Mouse (Mus musculus): Measurements from ENCODE around the gene Nudt9. TPM values are rescaled to one million over a fixed set of nuclear protein-coding genes. Genes with fewer than 3 reads are reported as not detected.

Nudt9 gene
- polyA plus RNA-seq, 1 experiment from 2014 or later: 62.8 TPM

DNA sequence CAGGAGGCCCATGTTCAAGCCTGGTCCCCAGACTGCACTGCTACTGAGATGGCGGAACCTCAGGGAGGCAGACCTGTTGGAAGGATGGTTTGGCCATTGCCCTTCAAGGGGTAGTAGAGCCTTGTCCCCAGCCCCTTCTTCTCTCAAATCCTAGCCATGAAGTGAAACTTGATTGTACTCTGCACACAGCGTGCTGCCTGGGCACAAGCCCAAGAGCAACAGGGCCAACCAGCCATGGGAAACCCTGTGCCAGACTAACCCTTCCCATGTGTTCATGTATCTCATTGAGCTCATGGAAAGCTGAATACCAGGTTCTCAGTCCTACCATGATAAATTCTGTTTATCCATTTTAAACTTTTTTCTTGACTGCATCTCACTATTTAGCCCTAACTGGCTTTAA, 3.2 kb upstream of the Nudt9 start:
- Histone ChIP-seq H3K4me3 (replicated peaks) (no peak overlapping the region), H3K4me2 (no peak overlapping the region), H3K27ac (no peak overlapping the region), H3K9me3 (no peaks in the 10 kb centered on the region), H3K36me3 (no peaks in the 10 kb centered on the region), H3K27me3 (replicated peaks) (no peaks in the 10 kb centered on the region), H3K4me1 (peaks cover under 1% of the 10 kb centered on the region; the same call in 1 of the 2 replicates), H3K9ac (no peak overlapping the region)
- 91% methylated on average over 2 of the region's 2 CpGs for WGBS
- ATAC-seq (ENCODE audit: insufficient read depth, low FRiP score, low read depth): no peak

DNA sequence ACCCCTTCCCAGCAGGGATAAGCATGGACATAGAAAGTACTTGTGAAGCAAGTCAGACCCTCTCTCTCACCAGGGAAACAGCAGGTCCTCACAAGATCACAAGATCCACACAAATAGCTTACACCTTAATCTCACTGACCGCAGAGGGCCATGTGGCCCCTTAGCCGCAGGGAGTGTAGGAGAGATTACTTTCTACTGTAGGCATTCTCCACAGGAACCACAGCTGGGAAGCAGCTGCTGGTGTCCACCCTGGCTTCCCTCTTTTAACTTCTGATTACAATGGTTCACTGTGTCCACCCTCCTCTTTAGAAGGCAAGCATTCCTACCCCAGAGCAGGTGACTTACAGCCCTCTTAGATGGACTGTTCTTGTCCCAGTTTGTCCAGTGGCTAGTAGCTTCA, 2.4 kb upstream of the Nudt9 start:
- H3K9me3 ChIP-seq: no peaks in the 10 kb centered on the region
- no peak overlapping the region for H3K27ac ChIP-seq
- peaks cover 5% of the 10 kb centered on the region; the same call in 1 of the 2 replicates for H3K4me1 ChIP-seq
- H3K27me3 ChIP-seq (replicated peaks): no peaks in the 10 kb centered on the region
- no peaks in the 10 kb centered on the region for H3K36me3 ChIP-seq
- H3K9ac ChIP-seq: no peak overlapping the region
- no peak overlapping the region for H3K4me2 ChIP-seq
- H3K4me3 ChIP-seq (replicated peaks): no peak overlapping the region
- ATAC-seq (ENCODE audit: insufficient read depth, low FRiP score, low read depth): no peak
- WGBS: 43% methylated on average over 2 of the region's 2 CpGs

DNA sequence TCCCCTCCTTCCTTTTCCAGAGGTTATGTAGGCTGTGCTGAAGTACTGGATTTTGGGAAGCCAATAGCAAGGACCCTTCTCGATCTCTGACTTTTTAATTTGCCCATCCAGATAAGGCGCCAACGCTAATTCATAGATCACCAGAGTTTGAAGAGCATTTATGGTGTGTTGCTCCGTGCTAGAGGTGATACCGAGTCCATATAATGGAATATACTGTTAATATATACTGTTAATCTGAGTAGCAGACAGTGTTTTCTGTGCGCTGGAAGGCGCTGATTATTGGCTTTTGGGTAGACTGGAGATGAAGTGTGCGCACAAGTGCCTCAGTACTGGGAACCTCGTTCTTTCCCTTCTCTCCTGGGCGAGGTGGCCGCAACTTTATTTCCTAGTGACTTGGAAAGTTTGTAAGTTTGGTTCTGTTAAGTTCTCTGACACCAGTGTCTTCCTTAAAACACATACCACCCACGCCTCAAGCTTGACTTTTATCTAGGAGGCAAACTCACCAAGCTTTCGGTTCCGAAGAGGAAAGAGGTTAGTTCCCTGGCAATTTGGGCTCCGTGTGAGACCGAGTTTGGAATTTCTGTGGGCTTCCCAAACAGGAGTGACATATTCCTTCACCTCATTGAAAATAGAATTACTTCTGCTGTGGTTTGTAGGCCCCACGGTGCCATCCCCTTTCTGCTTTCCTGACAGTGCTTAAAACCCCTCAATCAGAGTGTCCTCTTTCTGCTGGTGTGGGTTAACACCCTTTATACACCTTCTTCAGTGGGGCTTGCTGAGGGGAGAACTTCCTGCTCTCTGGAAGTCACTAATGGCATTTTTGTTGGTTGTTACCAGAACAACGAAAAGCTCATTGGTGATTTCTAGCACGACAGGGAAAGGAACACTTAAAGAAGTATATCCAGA, 1.3 kb downstream of the Nudt9 start:
- H3K36me3 ChIP-seq: 0 out of 2 replicates have a peak, but pooled peaks cover 6% of the 10 kb centered on the region
- peak overlapping the region; percentile 71 for H3K4me2 ChIP-seq
- H3K4me3 ChIP-seq (replicated peaks): peak overlapping the region; percentile 92
- H3K27ac ChIP-seq: peak overlapping the region; percentile 88
- H3K27me3 ChIP-seq (replicated peaks): no peaks in the 10 kb centered on the region
- no peaks in the 10 kb centered on the region for H3K9me3 ChIP-seq
- peak overlapping the region; percentile 89 for H3K9ac ChIP-seq
- H3K4me1 ChIP-seq: peaks cover 5% of the 10 kb centered on the region; the same call in 1 of the 2 replicates
- 3% methylated on average over 19 of the region's 19 CpGs for WGBS
- ATAC-seq (ENCODE audit: insufficient read depth, low FRiP score, low read depth): peak; percentile 2; the same call in 1 of the 2 replicates

DNA sequence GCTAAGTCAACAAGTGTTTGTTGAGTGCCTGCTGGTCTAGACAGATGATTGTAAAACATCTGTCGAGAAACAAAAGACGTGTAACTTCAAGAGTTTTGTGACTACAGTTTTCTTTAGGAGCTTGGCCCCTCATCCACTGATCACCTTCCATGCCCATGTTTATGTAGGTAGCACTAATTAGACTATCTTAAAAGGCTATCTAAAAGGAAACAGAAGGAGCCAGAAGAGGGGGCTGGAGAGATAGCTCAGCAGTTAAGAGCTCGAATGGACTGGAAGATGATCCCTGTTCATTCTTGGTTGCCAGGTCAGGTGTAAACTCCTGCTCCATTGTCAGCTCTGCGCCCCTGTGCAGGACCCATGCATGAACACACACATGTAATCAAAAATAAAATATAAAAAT, 2.0 kb downstream of the Nudt9 start:
- H3K27ac ChIP-seq: no peak overlapping the region
- no peaks in the 10 kb centered on the region for H3K9me3 ChIP-seq
- H3K36me3 ChIP-seq: 0 out of 2 replicates have a peak, but pooled peaks cover 6% of the 10 kb centered on the region
- no peak overlapping the region for H3K9ac ChIP-seq
- no peaks in the 10 kb centered on the region for H3K27me3 ChIP-seq (replicated peaks)
- H3K4me3 ChIP-seq (replicated peaks): peak overlapping the region; percentile 92
- peak overlapping the region; percentile 71 for H3K4me2 ChIP-seq
- H3K4me1 ChIP-seq: peaks cover 5% of the 10 kb centered on the region; the same call in 1 of the 2 replicates
- no peak for ATAC-seq (ENCODE audit: insufficient read depth, low FRiP score, low read depth)
- 36% methylated on average over 4 of the region's 4 CpGs for WGBS

DNA sequence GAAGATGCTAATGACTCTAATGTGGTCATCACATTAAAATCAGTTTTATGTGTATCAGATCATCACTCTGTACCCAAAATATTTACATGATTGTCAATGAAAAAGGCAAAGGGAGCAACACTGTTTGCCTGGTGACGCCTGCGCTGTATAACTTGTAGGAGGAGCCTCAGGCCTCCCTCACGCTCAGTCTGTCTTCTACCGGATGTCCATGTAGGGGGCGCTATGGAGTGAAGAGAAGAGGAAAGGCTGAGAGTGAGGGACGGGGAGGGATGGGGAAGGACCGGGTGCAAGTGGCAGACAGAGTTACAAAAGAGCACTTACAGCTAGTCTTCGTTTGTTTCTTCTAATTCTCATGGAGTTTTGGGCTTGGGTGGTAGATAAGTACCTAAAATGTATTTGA, 6.8 kb downstream of the Nudt9 start:
- no peaks in the 10 kb centered on the region for H3K9me3 ChIP-seq
- 51% methylated on average over 8 of the region's 8 CpGs for WGBS

DNA sequence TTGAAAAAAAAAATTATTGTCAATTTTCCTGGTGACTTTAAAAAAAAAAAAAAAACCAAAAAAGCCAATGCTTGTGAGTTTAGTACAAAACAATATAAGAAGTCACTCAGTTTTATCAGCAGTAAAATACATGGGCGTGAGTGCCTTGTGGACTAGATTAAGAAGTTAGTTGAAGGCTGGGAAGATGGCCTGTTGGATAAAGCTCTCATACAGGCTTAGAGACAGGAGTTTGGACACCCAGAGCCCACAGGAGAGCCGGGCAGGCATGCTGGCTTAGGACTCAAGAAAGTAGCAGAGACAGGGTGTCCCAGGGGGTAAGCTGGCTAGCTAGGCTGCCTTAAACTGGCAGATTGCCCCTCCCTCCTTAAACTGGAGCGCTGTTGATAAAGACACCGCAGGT, 8.8 kb downstream of the Nudt9 start:
- 92% methylated on average over 4 of the region's 4 CpGs for WGBS
- H3K4me1 ChIP-seq: no peaks in the 10 kb centered on the region
- no peak overlapping the region for H3K9ac ChIP-seq
- H3K4me2 ChIP-seq: no peak overlapping the region
- peaks cover 6% of the 10 kb centered on the region; the same call in 1 of the 2 replicates for H3K36me3 ChIP-seq
- no peaks in the 10 kb centered on the region for H3K27me3 ChIP-seq (replicated peaks)
- H3K4me3 ChIP-seq (replicated peaks): no peak overlapping the region
- H3K27ac ChIP-seq: no peak overlapping the region
- no peak for ATAC-seq (ENCODE audit: insufficient read depth, low FRiP score, low read depth)
- no peaks in the 10 kb centered on the region for H3K9me3 ChIP-seq

More for the DNA sequence above, 6.8 kb downstream of the Nudt9 start:
- no peak overlapping the region for H3K4me3 ChIP-seq (replicated peaks)
- no peak overlapping the region for H3K27ac ChIP-seq
- peaks cover 5% of the 10 kb centered on the region; the same call in 1 of the 2 replicates for H3K4me1 ChIP-seq
- no peak for ATAC-seq (ENCODE audit: insufficient read depth, low FRiP score, low read depth)
- no peak overlapping the region for H3K9ac ChIP-seq
- H3K36me3 ChIP-seq: peaks cover 6% of the 10 kb centered on the region; the same call in 1 of the 2 replicates
- no peak overlapping the region for H3K4me2 ChIP-seq
- no peaks in the 10 kb centered on the region for H3K27me3 ChIP-seq (replicated peaks)

DNA sequence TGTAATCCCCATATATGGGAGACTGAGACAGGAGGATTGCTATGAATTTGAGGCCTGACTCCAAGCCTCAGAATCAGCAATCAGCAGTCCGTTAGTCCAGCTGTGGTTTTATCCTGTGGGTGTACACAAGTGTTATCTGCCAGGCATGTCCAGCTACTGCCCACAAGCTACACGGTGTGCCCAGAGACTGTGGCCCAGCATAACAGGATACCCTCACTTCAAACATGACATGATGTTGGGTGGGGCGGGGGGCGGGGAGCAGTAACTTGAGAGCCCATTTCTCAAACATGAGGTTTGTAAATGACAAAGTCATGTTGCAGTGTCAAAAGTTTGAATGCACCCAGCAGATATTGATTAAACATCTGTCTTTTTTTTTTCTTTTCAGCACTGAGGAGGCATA, 9.7 kb downstream of the Nudt9 start:
- Histone ChIP-seq H3K36me3 (peaks cover 6% of the 10 kb centered on the region; the same call in 1 of the 2 replicates), H3K4me3 (replicated peaks) (no peak overlapping the region), H3K27me3 (replicated peaks) (no peaks in the 10 kb centered on the region), H3K27ac (no peak overlapping the region), H3K4me2 (no peak overlapping the region), H3K4me1 (no peaks in the 10 kb centered on the region), H3K9ac (no peak overlapping the region), H3K9me3 (no peaks in the 10 kb centered on the region)
- no peak for ATAC-seq (ENCODE audit: insufficient read depth, low FRiP score, low read depth)
- WGBS: 74% methylated on average over 4 of the region's 4 CpGs

DNA sequence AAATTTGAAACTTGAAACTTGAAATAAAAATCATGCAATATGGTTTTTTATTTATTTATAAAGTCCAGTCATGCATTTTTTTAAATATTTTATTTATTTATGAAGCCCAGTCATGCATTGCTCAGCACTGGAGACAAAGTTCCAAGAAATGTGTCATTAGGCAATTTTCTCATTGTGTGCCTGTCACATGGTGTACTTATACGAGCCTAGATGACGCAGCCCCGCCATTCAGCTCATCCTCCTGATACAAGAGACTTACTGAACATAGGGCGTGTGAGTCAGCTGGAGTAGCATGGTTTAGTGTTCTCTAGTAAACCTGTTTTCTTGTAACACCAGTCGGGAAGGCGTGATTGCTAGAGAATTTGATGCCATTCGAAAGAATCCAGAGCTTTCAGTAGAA, 10.2 kb downstream of the Nudt9 start:
- 85% methylated on average over 7 of the region's 7 CpGs for WGBS
- no peak for ATAC-seq (ENCODE audit: insufficient read depth, low FRiP score, low read depth)

DNA sequence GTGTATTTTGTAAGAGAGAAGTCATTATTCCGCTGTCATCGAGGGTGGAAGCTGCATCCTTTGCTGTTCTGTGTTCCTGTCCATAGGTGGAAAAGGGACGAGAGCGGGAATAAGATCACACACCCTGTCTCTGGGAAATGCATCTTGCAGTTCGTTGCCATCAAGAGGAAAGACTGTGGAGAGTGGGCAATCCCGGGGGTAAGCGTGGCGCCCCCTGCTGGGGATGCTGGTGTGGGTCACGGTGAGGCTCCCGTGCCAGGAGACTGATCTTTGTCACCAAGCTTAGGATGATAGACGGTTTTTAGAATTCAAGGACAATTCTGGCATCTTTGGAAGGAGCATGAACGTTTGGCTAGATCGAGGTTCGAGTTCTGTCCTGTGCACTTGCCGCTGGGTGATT, 11.9 kb downstream of the Nudt9 start:
- Histone ChIP-seq H3K4me1 (no peaks in the 10 kb centered on the region), H3K4me3 (replicated peaks) (no peak overlapping the region), H3K9me3 (no peaks in the 10 kb centered on the region), H3K27ac (no peak overlapping the region), H3K36me3 (peaks cover 7% of the 10 kb centered on the region; the same call in 1 of the 2 replicates), H3K27me3 (replicated peaks) (no peaks in the 10 kb centered on the region), H3K4me2 (no peak overlapping the region), H3K9ac (no peak overlapping the region)
- 62% methylated on average over 15 of the region's 15 CpGs for WGBS
- ATAC-seq (ENCODE audit: insufficient read depth, low FRiP score, low read depth): no peak

More for the DNA sequence above, 10.2 kb downstream of the Nudt9 start:
- Histone ChIP-seq H3K9me3 (no peaks in the 10 kb centered on the region), H3K36me3 (peaks cover 4% of the 10 kb centered on the region; the same call in 1 of the 2 replicates), H3K27ac (no peak overlapping the region), H3K27me3 (replicated peaks) (no peaks in the 10 kb centered on the region), H3K9ac (no peak overlapping the region), H3K4me2 (no peak overlapping the region), H3K4me1 (no peaks in the 10 kb centered on the region), H3K4me3 (replicated peaks) (no peak overlapping the region)

DNA sequence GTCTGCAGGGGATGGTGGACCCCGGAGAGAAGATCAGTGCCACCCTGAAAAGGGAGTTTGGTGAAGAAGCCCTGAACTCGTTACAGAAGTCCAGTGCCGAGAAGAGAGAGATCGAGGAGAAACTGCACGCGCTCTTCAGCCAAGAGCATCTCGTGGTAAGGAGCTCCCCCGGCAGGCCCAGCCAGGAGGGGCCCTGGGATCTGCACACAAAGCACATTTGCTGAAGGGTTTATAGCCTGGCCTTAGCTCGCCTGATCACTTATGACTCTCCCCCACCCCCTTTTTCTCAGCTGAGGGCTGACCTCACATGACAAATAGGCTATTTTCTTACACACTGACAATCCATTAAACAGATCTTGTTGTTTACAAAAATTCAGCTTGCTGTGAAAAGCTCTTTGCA, 13.5 kb downstream of the Nudt9 start:
- Histone ChIP-seq H3K27ac (peak overlapping the region; percentile 13; the same call in 1 of the 2 replicates), H3K27me3 (replicated peaks) (no peaks in the 10 kb centered on the region), H3K9me3 (no peaks in the 10 kb centered on the region), H3K9ac (no peak overlapping the region), H3K4me3 (replicated peaks) (no peak overlapping the region), H3K4me1 (no peaks in the 10 kb centered on the region), H3K36me3 (peaks cover 15% of the 10 kb centered on the region; the same call in 1 of the 2 replicates), H3K4me2 (no peak overlapping the region)
- no peak for ATAC-seq (ENCODE audit: insufficient read depth, low FRiP score, low read depth)
- 67% methylated on average over 9 of the region's 9 CpGs for WGBS

DNA sequence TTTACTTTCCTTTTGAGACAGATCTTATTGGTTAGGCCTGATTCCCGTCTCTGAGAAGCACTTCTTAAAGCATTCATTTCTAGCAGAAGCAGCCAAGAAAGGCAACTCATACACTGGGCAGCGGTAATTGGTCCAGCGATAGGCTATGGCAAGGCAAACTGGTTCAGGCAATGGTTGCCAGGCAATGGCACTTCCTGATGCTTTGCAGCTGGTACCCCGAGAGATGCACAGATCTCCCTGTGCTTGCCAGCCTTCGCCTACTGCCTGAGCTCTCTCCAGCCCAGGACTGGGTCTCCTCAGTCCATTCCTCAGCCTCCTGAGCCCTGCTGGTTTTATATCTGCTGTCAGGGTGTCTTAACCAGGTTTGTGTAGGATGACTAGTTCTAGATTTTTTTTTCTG, 14.3 kb downstream of the Nudt9 start:
- peaks cover 18% of the 10 kb centered on the region for H3K36me3 ChIP-seq

More for the DNA sequence above, 14.3 kb downstream of the Nudt9 start:
- ATAC-seq (ENCODE audit: insufficient read depth, low FRiP score, low read depth): no peak
- Histone ChIP-seq H3K9ac (no peak overlapping the region), H3K27ac (no peak overlapping the region), H3K4me1 (no peaks in the 10 kb centered on the region), H3K9me3 (no peaks in the 10 kb centered on the region), H3K4me3 (replicated peaks) (no peak overlapping the region), H3K4me2 (no peak overlapping the region), H3K27me3 (replicated peaks) (no peaks in the 10 kb centered on the region)
- 79% methylated on average over 5 of the region's 5 CpGs for WGBS
